Mouse (Mus musculus) G1E-ER4 (cell line): ENCODE measurements around the gene Ccdc117. TPM values are rescaled to one million over a fixed set of nuclear protein-coding genes. Genes with fewer than 3 reads are reported as not detected.

Experiments used
- GATA1 ChIP-seq: IDR thresholded peaks from one replicate; pipeline ENCODE4 v1.8.0; 2012; ENCODE audit warnings: low read length, inconsistent platforms
- polyA plus RNA-seq: library from polyadenylated mRNA; stranded (reverse); fragments of >175 nt; gene quantifications from 2 replicates; pipeline ENCODE4 v1.2.3, GENCODE M21; 2012

Gene Ccdc117
- polyA plus RNA-seq, 1 experiment: 8.9 TPM

- TF ChIP-seq GATA1: no peak
Observed at GRCm38 (mm10) chr11:5542482-5543185, 647 bp upstream of the Ccdc117 start.

- TF ChIP-seq GATA1: no peak
Observed at GRCm38 (mm10) chr11:5541230-5541798, 673 bp downstream of the Ccdc117 start.

- TF ChIP-seq GATA1: no peak
Observed at GRCm38 (mm10) chr11:5540331-5540730, 1.7 kb downstream of the Ccdc117 start.

- TF ChIP-seq GATA1: no peak
Observed at GRCm38 (mm10) chr11:5533108-5533507, 8.9 kb downstream of the Ccdc117 start.

- TF ChIP-seq GATA1: no peak
Observed at GRCm38 (mm10) chr11:5530717-5531116, 11.3 kb downstream of the Ccdc117 start.

- TF ChIP-seq GATA1: no peak
Observed at GRCm38 (mm10) chr11:5530172-5530571, 11.8 kb downstream of the Ccdc117 start.

GRCm38 (mm10) chr11:5528841-5529240 lies 13.1 kb downstream of the Ccdc117 start:
- TF ChIP-seq GATA1: no peak

GRCm38 (mm10) chr11:5527865-5528523 lies 14.0 kb downstream of the Ccdc117 start:
- TF ChIP-seq GATA1: no peak

GRCm38 (mm10) chr11:5526573-5527439 lies 15.2 kb downstream of the Ccdc117 start:
- TF ChIP-seq GATA1: no peak

GRCm38 (mm10) chr11:5525418-5525817 lies 16.6 kb downstream of the Ccdc117 start:
- no peak for TF ChIP-seq GATA1

GRCm38 (mm10) chr11:5522798-5523415 lies 19.1 kb downstream of the Ccdc117 start:
- no peak for TF ChIP-seq GATA1

GRCm38 (mm10) chr11:5521516-5522291 lies 20.3 kb downstream of the Ccdc117 start:
- TF ChIP-seq GATA1: no peak

GRCm38 (mm10) chr11:5521266-5521515 lies 20.8 kb downstream of the Ccdc117 start:
- TF ChIP-seq GATA1: no peak

- TF ChIP-seq GATA1: no peak
Observed at GRCm38 (mm10) chr11:5520412-5521265, 21.3 kb downstream of the Ccdc117 start, which contains the start of gene Xbp1. Xbp1 (plus strand) TSS chr11:5520659.

- TF ChIP-seq GATA1: no peak
Observed at GRCm38 (mm10) chr11:5519681-5520080, 22.3 kb downstream of the Ccdc117 start.
